Mouse (Mus musculus) bone marrow, adult 2 months (tissue): ENCODE results near the gene Vmn1r1. TPM values are rescaled to one million over a fixed set of nuclear protein-coding genes. Genes with fewer than 3 reads are reported as not detected.

Experiments
- H3K27ac ChIP-seq: fragments of 200-500 bp; 2 replicates; pipeline ENCODE4 v1.5.1; 2012; ENCODE audit warnings: low read depth, mild to moderate bottlenecking, control low read depth, inconsistent platforms, low read length; ENCODE audit not compliant: control insufficient read depth, poor library complexity, insufficient read depth
- H3K4me1 ChIP-seq: fragments of 200-500 bp; 2 replicates; pipeline ENCODE4 v1.6.1; 2011; ENCODE audit warnings: low read length; ENCODE audit not compliant: control insufficient read depth, insufficient read depth
- H3K4me3 ChIP-seq: fragments of 200-500 bp; replicated peaks from 2 replicates; pipeline ENCODE3; 2011; ENCODE audit warnings: mild to moderate bottlenecking, low read depth, low read length, control low read depth; ENCODE audit not compliant: control insufficient read depth
- CTCF ChIP-seq: fragments of 200-500 bp; IDR thresholded peaks from 2 replicates; pipeline ENCODE4 v1.5.1; 2011; ENCODE audit warnings: low read length, control low read depth; ENCODE audit not compliant: control insufficient read depth, insufficient read depth
- POLR2A ChIP-seq: fragments of 200-500 bp; IDR thresholded peaks from 2 replicates; pipeline ENCODE4 v1.6.1; 2011; ENCODE audit warnings: low read depth, mild to moderate bottlenecking, control low read depth, low read length, borderline replicate concordance; ENCODE audit not compliant: control insufficient read depth
- WGBS: fragments of 180-500 bp; shearing (Covaris S2); methylation state at CpG from one replicate; pipeline ENCODE4 v1.1.7; 2018; 5-methylcytosine and 5-hydroxymethylcytosine counted together
- polyA plus RNA-seq: library from polyadenylated mRNA; stranded (reverse); fragments of >200 nt; gene quantifications from 2 replicates; pipeline ENCODE4 v1.2.4, GENCODE M21; 2011; ENCODE audit warnings: low replicate concordance; ENCODE audit not compliant: missing spikeins, insufficient read depth, insufficient read length

Gene Vmn1r1
- polyA plus RNA-seq, 1 experiment, result not detected

GRCm38 (mm10) chr1:182162951-182163350, 1.3 kb downstream of the Vmn1r1 start:
- no peak overlapping the region for H3K27ac ChIP-seq
- no peaks in the 10 kb centered on the region; the same call in 1 of the 2 replicates for H3K4me1 ChIP-seq
- no peak for TF ChIP-seq POLR2A
- TF ChIP-seq CTCF, result no peak
- no peak overlapping the region for H3K4me3 ChIP-seq
- 17% methylated on average over 5 of the region's 5 CpGs for WGBS

GRCm38 (mm10) chr1:182159575-182159974, 4.7 kb downstream of the Vmn1r1 start:
- 81% methylated on average over 3 of the region's 3 CpGs for WGBS
- TF ChIP-seq CTCF, result no peak
- TF ChIP-seq POLR2A, result no peak
- no peaks in the 10 kb centered on the region; the same call in 1 of the 2 replicates for H3K4me1 ChIP-seq
- H3K27ac ChIP-seq, result no peak overlapping the region
- H3K4me3 ChIP-seq, result no peak overlapping the region

GRCm38 (mm10) chr1:182157734-182158133, 6.6 kb downstream of the Vmn1r1 start:
- Histone ChIP-seq H3K4me3 (no peak overlapping the region), H3K27ac (no peak overlapping the region), H3K4me1 (no peaks in the 10 kb centered on the region)
- no peak for TF ChIP-seq POLR2A
- 58% methylated on average over 4 of the region's 4 CpGs for WGBS

- no peak overlapping the region for H3K4me3 ChIP-seq
- no peaks in the 10 kb centered on the region for H3K4me1 ChIP-seq
- TF ChIP-seq POLR2A (no peak), CTCF (peak; percentile 28; the same call in 1 of the 2 replicates)
- 76% methylated on average over 2 of the region's 2 CpGs for WGBS
- H3K27ac ChIP-seq, result no peak overlapping the region
Observed at GRCm38 (mm10) chr1:182149966-182150365, 14.3 kb downstream of the Vmn1r1 start.

GRCm38 (mm10) chr1:182148864-182149514, 15.3 kb downstream of the Vmn1r1 start:
- no peak for TF ChIP-seq POLR2A
- no peak for TF ChIP-seq CTCF
- Histone ChIP-seq H3K4me3 (no peak overlapping the region), H3K4me1 (no peaks in the 10 kb centered on the region), H3K27ac (no peak overlapping the region)
- 66% methylated on average over 7 of the region's 7 CpGs for WGBS

- 69% methylated on average over 5 of the region's 5 CpGs for WGBS
- H3K4me1 ChIP-seq, result no peaks in the 10 kb centered on the region
Observed at GRCm38 (mm10) chr1:182145546-182145945, 18.7 kb downstream of the Vmn1r1 start.

GRCm38 (mm10) chr1:182143288-182143687, 21.0 kb downstream of the Vmn1r1 start:
- Histone ChIP-seq H3K4me1 (no peaks in the 10 kb centered on the region), H3K4me3 (no peak overlapping the region), H3K27ac (no peak overlapping the region)
- WGBS, result 64% methylated on average over 8 of the region's 8 CpGs
- TF ChIP-seq CTCF (peak; percentile 62), POLR2A (no peak)

More at GRCm38 (mm10) chr1:182145546-182145945, 18.7 kb downstream of the Vmn1r1 start:
- Histone ChIP-seq H3K4me3 (no peak overlapping the region), H3K27ac (no peak overlapping the region)
- TF ChIP-seq POLR2A (no peak), CTCF (no peak)

GRCm38 (mm10) chr1:182142725-182143124, 21.6 kb downstream of the Vmn1r1 start:
- no peaks in the 10 kb centered on the region for H3K4me1 ChIP-seq
- no peak for TF ChIP-seq POLR2A
- no peak for TF ChIP-seq CTCF
- WGBS, result 87% methylated on average over 13 of the region's 13 CpGs
- no peak overlapping the region for H3K27ac ChIP-seq
- H3K4me3 ChIP-seq, result no peak overlapping the region

GRCm38 (mm10) chr1:182140370-182140769, 23.9 kb downstream of the Vmn1r1 start:
- TF ChIP-seq CTCF (peak; percentile 85), POLR2A (no peak)
- Histone ChIP-seq H3K4me1 (no peaks in the 10 kb centered on the region), H3K27ac (no peak overlapping the region), H3K4me3 (no peak overlapping the region)
- 5% methylated on average over 6 of the region's 6 CpGs for WGBS
